ENCODE assay signal across 29 mouse cellular contexts in genomic region chr2:164892696-164893216, GRCm38 (mm10). TPM values are rescaled to one million over a fixed set of nuclear protein-coding genes. Genes with fewer than 3 reads are reported as not detected.
DNase-seq lines count a peak whose midpoint lies in the region; ATAC-seq and TF ChIP-seq lines count a peak whose summit lies in the region.
"Had no signal": no experiment of that assay in that cellular context is flagged by ENCODE, and none has a peak within 500 bp of the region (broad histone marks: within the 10 kb centered on the region; RNA-seq: fewer than 3 reads in every experiment).

No protein-coding gene starts in this region.

- peak overlapping the region; percentile 23; the same call in 1 of the 2 replicates for H3K9ac ChIP-seq in kidney, embryonic 14.5 days (ENCODE audit: low read depth, low read length)
- no peak overlapping the region for H3K9ac ChIP-seq in midbrain, embryonic 16.5 days (ENCODE audit: low read depth, low read length)
- H3K9ac ChIP-seq: embryonic facial prominence, embryonic 15.5 days; forebrain, embryonic 12.5 days; forebrain, postnatal 0 days; hindbrain, embryonic 15.5 days; limb, embryonic 12.5 days; liver, embryonic 15.5 days; lung, embryonic 14.5 days; neural tube, embryonic 13.5 days had no signal

- H3K79me2 ChIP-seq in myocyte (ENCODE audit: control insufficient read depth, insufficient read depth), result no peaks in the 10 kb centered on the region

- no peaks in the 10 kb centered on the region for H3K9me3 ChIP-seq in kidney, embryonic 14.5 days (ENCODE audit: control insufficient read depth, low read length)
- H3K9me3 ChIP-seq in midbrain, embryonic 16.5 days (replicated peaks; ENCODE audit: control insufficient read depth, low read length, poor library complexity, severe bottlenecking), result no peaks in the 10 kb centered on the region
- H3K9me3 ChIP-seq: embryonic facial prominence, embryonic 10.5 days; embryonic facial prominence, embryonic 15.5 days; forebrain, embryonic 12.5 days; G1E; hindbrain, embryonic 10.5 days; hindbrain, embryonic 15.5 days; liver, embryonic 15.5 days; neural tube, embryonic 13.5 days had no signal

- no peaks in the 10 kb centered on the region for H3K27me3 ChIP-seq in kidney, embryonic 14.5 days (ENCODE audit: control insufficient read depth, insufficient read depth, low read length)
- H3K27me3 ChIP-seq in myocyte (ENCODE audit: control insufficient read depth, insufficient read depth, insufficient read length), result no peaks in the 10 kb centered on the region
- H3K27me3 ChIP-seq in midbrain, embryonic 16.5 days (ENCODE audit: control insufficient read depth, insufficient read depth, low read depth, low read length), result no peaks in the 10 kb centered on the region
- H3K27me3 ChIP-seq: embryonic facial prominence, embryonic 15.5 days; forebrain, embryonic 12.5 days; hindbrain, embryonic 15.5 days; limb, embryonic 12.5 days; liver, embryonic 15.5 days; neural tube, embryonic 13.5 days had no signal

- peaks cover 99% of the 10 kb centered on the region for H3K36me3 ChIP-seq in kidney, embryonic 14.5 days (ENCODE audit: control insufficient read depth, insufficient read depth, low read length)
- H3K36me3 ChIP-seq in myocyte (ENCODE audit: control insufficient read depth, insufficient read depth), result peaks cover 38% of the 10 kb centered on the region
- H3K36me3 ChIP-seq in midbrain, embryonic 16.5 days (ENCODE audit: control insufficient read depth, insufficient read depth, low read length), result peaks cover 80% of the 10 kb centered on the region

- ATAC-seq in cerebellum, adult (ENCODE audit: insufficient number of reproducible peaks, low FRiP score, low TSS enrichment), result no peak
- ATAC-seq in kidney, embryonic 14.5 days (ENCODE audit: low FRiP score, low TSS enrichment), result no peak
- no peak for ATAC-seq in midbrain, embryonic 16.5 days
- ATAC-seq: forebrain, postnatal 0 days; inflammation-experienced regulatory T-cells, adult 6 months had no signal

- peak; percentile 72 for DNase-seq in cerebellum, adult 11-12 months
- no peak for DNase-seq in kidney, postnatal 4 days
- peak; percentile 74 for DNase-seq in cerebellum, adult 9-11 months
- DNase-seq in thymus, postnatal 14 days, result no peak
- DNase-seq: adrenal gland, postnatal 10 days; forebrain, postnatal 0 days; gastrocnemius, postnatal 14 days; heart, postnatal 14 days; kidney, adult 2 months; layer of hippocampus, adult 9-11 months; lung, embryonic 14.5 days; lung, postnatal 14 days; right cerebral cortex, postnatal 4 days had no signal

- H3K4me1 ChIP-seq in kidney, embryonic 14.5 days (ENCODE audit: control insufficient read depth, insufficient read depth, low read length), result no peaks in the 10 kb centered on the region
- no peaks in the 10 kb centered on the region for H3K4me1 ChIP-seq in midbrain, embryonic 16.5 days (ENCODE audit: control insufficient read depth, insufficient read depth, low read length)
- H3K4me1 ChIP-seq: embryonic facial prominence, embryonic 10.5 days; embryonic facial prominence, embryonic 15.5 days; forebrain, embryonic 12.5 days; hindbrain, embryonic 10.5 days; hindbrain, embryonic 15.5 days; limb, embryonic 12.5 days; liver, embryonic 15.5 days; neural tube, embryonic 13.5 days had no signal

- H3K4me2 ChIP-seq in kidney, embryonic 14.5 days (replicated peaks; ENCODE audit: low read depth, low read length), result no peak overlapping the region
- H3K4me2 ChIP-seq in myocyte (ENCODE audit: low read depth), result no peak overlapping the region
- no peak overlapping the region for H3K4me2 ChIP-seq in midbrain, embryonic 16.5 days (ENCODE audit: low read length)
- H3K4me2 ChIP-seq: embryonic facial prominence, embryonic 15.5 days; forebrain, embryonic 12.5 days; hindbrain, embryonic 15.5 days; limb, embryonic 12.5 days; liver, embryonic 15.5 days; lung, embryonic 14.5 days; neural tube, embryonic 13.5 days had no signal

- peak; percentile 26 for TF ChIP-seq POLR2A in myocyte (IDR thresholded peaks at IDR 0.05; ENCODE audit: insufficient read length, low read depth)

- no peak overlapping the region for H3K4me3 ChIP-seq in kidney, embryonic 14.5 days (ENCODE audit: low read length)
- no peak overlapping the region for H3K4me3 ChIP-seq in myocyte
- H3K4me3 ChIP-seq in midbrain, embryonic 16.5 days (ENCODE audit: low read depth, low read length), result no peak overlapping the region
- H3K4me3 ChIP-seq: embryonic facial prominence, embryonic 10.5 days; embryonic facial prominence, embryonic 15.5 days; forebrain, embryonic 12.5 days; hindbrain, embryonic 10.5 days; hindbrain, embryonic 15.5 days; left cerebral cortex, adult 2 months; limb, embryonic 12.5 days; liver, embryonic 15.5 days; neural tube, embryonic 13.5 days had no signal

- no peak overlapping the region for H3K27ac ChIP-seq in kidney, embryonic 14.5 days (ENCODE audit: low read depth, low read length)
- no peak overlapping the region for H3K27ac ChIP-seq in midbrain, embryonic 16.5 days (ENCODE audit: low read length)
- H3K27ac ChIP-seq: embryonic facial prominence, embryonic 10.5 days; embryonic facial prominence, embryonic 15.5 days; forebrain, embryonic 12.5 days; hindbrain, embryonic 10.5 days; hindbrain, embryonic 15.5 days; kidney, postnatal 0 days; limb, embryonic 12.5 days; liver, embryonic 15.5 days; neural tube, embryonic 13.5 days had no signal

- WGBS in kidney, embryonic 14.5 days, result 92% methylated on average over 6 of the region's 6 CpGs
- 86% methylated on average over 6 of the region's 6 CpGs for WGBS in midbrain, embryonic 16.5 days

- H3ac ChIP-seq in myocyte (ENCODE audit: control insufficient read depth, insufficient read length), result no peak overlapping the region

TF ChIP-seq in myocyte, 11 proteins besides CTCF, POLR2A, EP300 and RAD21:
- TF ChIP-seq TCF12 (IDR thresholded peaks at IDR 0.05; ENCODE audit: insufficient read depth, poor library complexity, severe bottlenecking) (no peak), POLR2AphosphoS2 (IDR thresholded peaks at IDR 0.05; ENCODE audit: insufficient read length, low read depth) (peak; percentile 63)

RNA-seq across cellular contexts. Expression of gene Pcif1, which starts 13.7 kb away (rescaled TPM):
- 68.9 and 72.9 TPM in 2 replicates for polyA plus RNA-seq in kidney, embryonic 14.5 days (2014; fragmentation: Nextera tagmentation; extraction: Ambion mirVana)
- 43.2 TPM for polyA plus RNA-seq in myocyte (2012; fragmentation: generic; extraction: Trizol)
- polyA plus RNA-seq in midbrain, embryonic 16.5 days (2015; fragmentation: Nextera tagmentation; extraction: Ambion mirVana), result 78.9 and 85.6 TPM in 2 replicates

RNA-seq across cellular contexts. Expression of gene Zfp335, which starts 18.8 kb away (rescaled TPM):
- polyA plus RNA-seq in kidney, embryonic 14.5 days (2014; fragmentation: Nextera tagmentation; extraction: Ambion mirVana), result 10.7 and 13.8 TPM in 2 replicates
- 11.1 TPM for polyA plus RNA-seq in myocyte (2012; fragmentation: generic; extraction: Trizol)
- polyA plus RNA-seq in midbrain, embryonic 16.5 days (2015; fragmentation: Nextera tagmentation; extraction: Ambion mirVana), result 16.2 and 16.9 TPM in 2 replicates

RNA-seq across cellular contexts. Expression of gene Pltp, which starts 35.2 kb away (rescaled TPM):
- 25.7 and 34.6 TPM in 2 replicates for polyA plus RNA-seq in kidney, embryonic 14.5 days (2014; fragmentation: Nextera tagmentation; extraction: Ambion mirVana)
- polyA plus RNA-seq in myocyte (2012; fragmentation: generic; extraction: Trizol), result 117 TPM
- polyA plus RNA-seq in midbrain, embryonic 16.5 days (2015; fragmentation: Nextera tagmentation; extraction: Ambion mirVana), result 83.9 and 84.4 TPM in 2 replicates
- polyA plus RNA-seq: G1E had no signal

RNA-seq across cellular contexts. Expression of gene Mmp9, which starts 47.8 kb away (rescaled TPM):
- 0.76 and 1.4 TPM in 2 replicates for polyA plus RNA-seq in kidney, embryonic 14.5 days (2014; fragmentation: Nextera tagmentation; extraction: Ambion mirVana)
- polyA plus RNA-seq in myocyte (2012; fragmentation: generic; extraction: Trizol), result 1.7 TPM
- polyA plus RNA-seq in midbrain, embryonic 16.5 days (2015; fragmentation: Nextera tagmentation; extraction: Ambion mirVana), result 26.7 and 28.0 TPM in 2 replicates

RNA-seq across cellular contexts. Expression of gene Neurl2, which starts 59.5 kb away (rescaled TPM):
- polyA plus RNA-seq in kidney, embryonic 14.5 days (2014; fragmentation: Nextera tagmentation; extraction: Ambion mirVana), result 6.0 and 6.6 TPM in 2 replicates
- 23.5 TPM for polyA plus RNA-seq in myocyte (2012; fragmentation: generic; extraction: Trizol)
- 5.4 and 7.0 TPM in 2 replicates for polyA plus RNA-seq in midbrain, embryonic 16.5 days (2015; fragmentation: Nextera tagmentation; extraction: Ambion mirVana)

Comparison
In these comparisons a context has a peak if more than half of its experiments do, and no peak if none do; other contexts are left out.
1. DNase-seq: peak in cerebellum, adult 11-12 months (single experiment) and cerebellum, adult 9-11 months (single experiment); none in kidney, postnatal 4 days (0 of 2) and thymus, postnatal 14 days (single experiment).